ENCODE assay signal across 19 mouse cellular contexts in the genomic region with DNA sequence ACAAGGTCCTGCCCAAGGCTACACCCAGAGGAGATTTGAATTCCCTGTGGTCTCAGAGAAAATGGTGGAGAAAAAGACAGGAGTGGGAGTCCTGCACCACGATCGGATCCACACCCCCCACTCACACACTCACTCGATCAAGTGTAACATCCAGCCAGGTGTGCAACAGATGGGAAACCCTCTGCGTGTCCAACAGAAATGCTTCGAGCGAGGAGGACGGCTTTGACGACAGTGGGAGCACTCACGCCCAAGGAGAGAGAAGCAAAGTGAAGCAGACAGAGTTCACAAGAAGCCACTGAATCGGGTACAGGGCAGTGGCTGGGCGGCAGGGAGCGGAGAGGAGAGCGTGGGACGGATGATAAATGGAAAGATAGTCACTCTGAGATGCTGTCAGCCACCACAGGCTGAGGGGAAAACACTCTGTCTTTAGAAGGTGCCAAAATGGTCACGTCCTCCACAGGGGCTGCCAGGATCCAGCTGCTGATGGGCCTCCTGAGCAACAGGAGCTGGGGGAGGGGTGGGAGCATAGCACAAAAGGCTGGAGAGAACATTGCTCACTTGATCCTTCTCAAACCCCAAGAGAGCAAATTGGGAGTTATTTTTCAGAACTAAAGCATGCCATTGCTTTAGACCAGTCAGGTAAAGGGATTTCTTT. TPM values are rescaled to one million over a fixed set of nuclear protein-coding genes. Genes with fewer than 3 reads are reported as not detected.
DNase-seq lines count a peak whose midpoint lies in the region; ATAC-seq lines count a peak whose summit lies in the region.
"Had no signal": no experiment of that assay in that cellular context is flagged by ENCODE, and none has a peak within 500 bp of the region (broad histone marks: within the 10 kb centered on the region; RNA-seq: fewer than 3 reads in every experiment).

No protein-coding gene starts in this region.

- no peak overlapping the region for H3K4me3 ChIP-seq in midbrain, embryonic 15.5 days
- H3K4me3 ChIP-seq in midbrain, embryonic 11.5 days (ENCODE audit: low read depth, low read length) = no peak overlapping the region
- H3K4me3 ChIP-seq: embryonic facial prominence, embryonic 12.5 days; forebrain, embryonic 15.5 days; heart, embryonic 13.5 days; hindbrain, embryonic 15.5 days had no signal

- ATAC-seq in midbrain, embryonic 15.5 days (replicated peaks) = 0 out of 2 replicates have a peak, but pooled peaks have one; percentile 31
- ATAC-seq in midbrain, embryonic 11.5 days (ENCODE audit: low FRiP score) = no peak
- ATAC-seq: forebrain, embryonic 15.5 days; inflammation-experienced regulatory T-cells, adult 6 months had no signal

- intact Hi-C loops in gastrocnemius, postnatal 14 days (cut with DNase I; ENCODE audit: low total_unique reads) = no loop called here

- no peaks in the 10 kb centered on the region for H3K27me3 ChIP-seq in midbrain, embryonic 15.5 days (replicated peaks)
- no peaks in the 10 kb centered on the region for H3K27me3 ChIP-seq in midbrain, embryonic 11.5 days (ENCODE audit: control insufficient read depth, insufficient read depth, low read length)
- H3K27me3 ChIP-seq: embryonic facial prominence, embryonic 12.5 days; forebrain, embryonic 15.5 days; hindbrain, embryonic 15.5 days had no signal

- no peak overlapping the region for H3K4me2 ChIP-seq in midbrain, embryonic 15.5 days
- no peak overlapping the region for H3K4me2 ChIP-seq in midbrain, embryonic 11.5 days
- H3K4me2 ChIP-seq: embryonic facial prominence, embryonic 12.5 days; forebrain, embryonic 15.5 days; heart, embryonic 13.5 days; hindbrain, embryonic 15.5 days had no signal

- no peaks in the 10 kb centered on the region for H3K9me3 ChIP-seq in midbrain, embryonic 15.5 days
- no peaks in the 10 kb centered on the region for H3K9me3 ChIP-seq in midbrain, embryonic 11.5 days (ENCODE audit: control insufficient read depth, low read length)
- H3K9me3 ChIP-seq: embryonic facial prominence, embryonic 12.5 days; forebrain, embryonic 15.5 days; heart, embryonic 13.5 days; hindbrain, embryonic 15.5 days had no signal

- WGBS in midbrain, embryonic 15.5 days = 71% methylated on average over 15 of the region's 15 CpGs
- WGBS in midbrain, embryonic 11.5 days = 59% methylated on average over 15 of the region's 15 CpGs

- H3K4me1 ChIP-seq in midbrain, embryonic 15.5 days = peaks cover 14% of the 10 kb centered on the region
- H3K4me1 ChIP-seq in midbrain, embryonic 11.5 days (ENCODE audit: control insufficient read depth, insufficient read depth, low read length) = 0 out of 2 replicates have a peak, but pooled peaks cover 2% of the 10 kb centered on the region

- DNase-seq in heart, adult 11 months = peak; percentile 83
- DNase-seq in heart, adult 8-10 months (ENCODE audit: low spot score) = no peak
- DNase-seq in midbrain, embryonic 11.5 days (ENCODE audit: low spot score, missing footprints) = no peak
- peak; percentile 32 for DNase-seq in ZHBTc4 (ENCODE audit: low read depth, low spot score)
- peak; percentile 52 for DNase-seq in mesoderm, embryonic 11.5 days (ENCODE audit: low read depth, low spot score)
- DNase-seq in gastrocnemius, postnatal 14 days = no peak
- DNase-seq: adrenal gland, adult 8-10 months; adrenal gland, postnatal 36 days; cerebellum, adult 2 months; cerebellum, postnatal 10 days; gastrocnemius, postnatal 10 days; heart, postnatal 36 days had no signal

- no peaks in the 10 kb centered on the region for H3K36me3 ChIP-seq in midbrain, embryonic 15.5 days (replicated peaks)
- H3K36me3 ChIP-seq in midbrain, embryonic 11.5 days (ENCODE audit: control insufficient read depth, insufficient read depth, low read length) = no peaks in the 10 kb centered on the region
- H3K36me3 ChIP-seq: embryonic facial prominence, embryonic 12.5 days; forebrain, embryonic 15.5 days; heart, embryonic 13.5 days; hindbrain, embryonic 15.5 days had no signal

- H3K27ac ChIP-seq in midbrain, embryonic 15.5 days = no peak overlapping the region
- no peak overlapping the region for H3K27ac ChIP-seq in midbrain, embryonic 11.5 days (ENCODE audit: low read depth, low read length)
- H3K27ac ChIP-seq: embryonic facial prominence, embryonic 12.5 days; forebrain, embryonic 15.5 days; heart, embryonic 13.5 days; hindbrain, embryonic 15.5 days had no signal

- H3K9ac ChIP-seq in midbrain, embryonic 15.5 days = no peak overlapping the region
- H3K9ac ChIP-seq in midbrain, embryonic 11.5 days (ENCODE audit: low read length) = no peak overlapping the region
- H3K9ac ChIP-seq: embryonic facial prominence, embryonic 12.5 days; forebrain, embryonic 15.5 days; heart, embryonic 13.5 days; hindbrain, embryonic 15.5 days had no signal

RNA-seq across cellular contexts. Expression of gene Grik4, which starts 58.1 kb away (rescaled TPM):
- not detected for total RNA-seq in heart, adult 8-10 months (2022)
- polyA plus RNA-seq in midbrain, embryonic 15.5 days (2015; fragmentation: Nextera tagmentation; extraction: Ambion mirVana) = 9.6 and 11.2 TPM in 2 replicates
- polyA plus RNA-seq in midbrain, embryonic 11.5 days (2014; fragmentation: Nextera tagmentation; extraction: Ambion mirVana) = 1.2 TPM in 2 replicates
- total RNA-seq in gastrocnemius, postnatal 14 days (2021) = under 1 TPM; 0.33 to 0.35 TPM
- total RNA-seq: CH12.LX had no signal

Comparison
In these comparisons a context has a peak if more than half of its experiments do, and no peak if none do; other contexts are left out.
1. DNase-seq: peak in heart, adult 11 months (single experiment), ZHBTc4 (single experiment) and mesoderm, embryonic 11.5 days (single experiment); none in heart, adult 8-10 months (single experiment), midbrain, embryonic 11.5 days (single experiment) and gastrocnemius, postnatal 14 days (single experiment).